In genomic region chrX:42149557-42150345, GRCm38 (mm10) we compare ENCODE assay signal across 8 mouse cellular contexts. TPM values are rescaled to one million over a fixed set of nuclear protein-coding genes. Genes with fewer than 3 reads are reported as not detected.
DNase-seq lines count a peak whose midpoint lies in the region; ATAC-seq and TF ChIP-seq lines count a peak whose summit lies in the region.

No protein-coding gene starts in this region.

- 15% methylated on average over 21 of the region's 71 CpGs for WGBS in hindbrain, embryonic 13.5 days

- peak overlapping the region; percentile 99 for H3K27ac ChIP-seq in hindbrain, embryonic 13.5 days
- H3K27ac ChIP-seq in left cerebral cortex, adult 2 months: peak overlapping the region; percentile 98

- H3K9me3 ChIP-seq in hindbrain, embryonic 13.5 days: no peaks in the 10 kb centered on the region
- H3K9me3 ChIP-seq in megakaryocyte, embryonic 14.5 days: peaks cover 11% of the 10 kb centered on the region; the same call in 1 of the 2 replicates

- no peaks in the 10 kb centered on the region for H3K36me3 ChIP-seq in hindbrain, embryonic 13.5 days
- H3K36me3 ChIP-seq in megakaryocyte, embryonic 14.5 days (replicated peaks; ENCODE audit: low read length): no peaks in the 10 kb centered on the region

- no peaks in the 10 kb centered on the region for H3K27me3 ChIP-seq in hindbrain, embryonic 13.5 days
- no peaks in the 10 kb centered on the region for H3K27me3 ChIP-seq in megakaryocyte, embryonic 14.5 days (replicated peaks)

- intact Hi-C loops in left cerebral cortex, adult 2 months (cut with DNase I): loop anchor here (1.0 to 5.0 kb wide), 2 partner anchors 81 to 83 kb away; no protein-coding TSS in a partner anchor

- H3K4me3 ChIP-seq in hindbrain, embryonic 13.5 days: peak overlapping the region; percentile 57
- H3K4me3 ChIP-seq in left cerebral cortex, adult 2 months: peak overlapping the region; percentile 60
- H3K4me3 ChIP-seq in megakaryocyte, embryonic 14.5 days (replicated peaks): peak overlapping the region; percentile 93

- ATAC-seq in hindbrain, embryonic 13.5 days (ENCODE audit: low FRiP score): peak; percentile 67

- H3K4me1 ChIP-seq in hindbrain, embryonic 13.5 days (replicated peaks): peaks cover 6% of the 10 kb centered on the region
- H3K4me1 ChIP-seq in megakaryocyte, embryonic 14.5 days: peaks cover 10% of the 10 kb centered on the region

- peak overlapping the region; percentile 50 for H3K4me2 ChIP-seq in hindbrain, embryonic 13.5 days

- peak overlapping the region; percentile 90 for H3K9ac ChIP-seq in hindbrain, embryonic 13.5 days

- TF ChIP-seq CTCF in left cerebral cortex, adult 2 months (IDR thresholded peaks at IDR 0.05): no peak

- DNase-seq in MN1 (ENCODE audit: low spot score): peak; percentile 44
- peak; percentile 77 for DNase-seq in cerebellum, adult 9-11 months
- peak; percentile 14 to 16 for DNase-seq in frontal cortex, postnatal 14 days (ENCODE audit: low spot score in 2 of 2)
- peak; percentile 36 to 46 for DNase-seq in left cerebral cortex, adult 2 months (ENCODE audit: extremely low spot score in 1 of 2, low spot score in 2 of 2)
- DNase-seq in right cerebral cortex, postnatal 10 days (ENCODE audit: low spot score in 2 of 2): peak; percentile 32 to 39
- DNase-seq in urinary bladder, postnatal 36 days (ENCODE audit: low spot score in 2 of 2): peak; percentile 6 to 11

RNA-seq across cellular contexts. Expression of gene Stag2, which starts 0.6 kb away (rescaled TPM):
- 23.0 and 24.4 TPM in 2 replicates for polyA plus RNA-seq in hindbrain, embryonic 13.5 days (2015; fragmentation: Nextera tagmentation; extraction: Ambion mirVana)
- total RNA-seq in left cerebral cortex, adult 2 months (2021): 10 to 100 TPM; 44.6 to 53.2 TPM
- polyA plus RNA-seq in megakaryocyte, embryonic 14.5 days (2012; ENCODE audit: insufficient read depth, low replicate concordance): 1.8 TPM in 1 of 2 replicates, not detected in the other

Comparison
In these comparisons a context has a peak if more than half of its experiments do, and no peak if none do; other contexts are left out.
1. Peak in every context shown above with its lines: DNase-seq, ATAC-seq, H3K4me3 ChIP-seq and H3K27ac ChIP-seq.
2. DNase-seq: peak in every context shown above with its lines; median percentile 77 in cerebellum, adult 9-11 months; 44 in MN1; 41 in left cerebral cortex, adult 2 months; 36 in right cerebral cortex, postnatal 10 days; 15 in frontal cortex, postnatal 14 days; 8 in urinary bladder, postnatal 36 days.